Mouse (Mus musculus) layer of hippocampus, adult 9-11 months (tissue): ENCODE results near the gene Jmjd8.

Experiments
- DNase-seq: peaks from one replicate; pipeline ENCODE4 v3.0.0; 2022

Jmjd8 gene

DNA sequence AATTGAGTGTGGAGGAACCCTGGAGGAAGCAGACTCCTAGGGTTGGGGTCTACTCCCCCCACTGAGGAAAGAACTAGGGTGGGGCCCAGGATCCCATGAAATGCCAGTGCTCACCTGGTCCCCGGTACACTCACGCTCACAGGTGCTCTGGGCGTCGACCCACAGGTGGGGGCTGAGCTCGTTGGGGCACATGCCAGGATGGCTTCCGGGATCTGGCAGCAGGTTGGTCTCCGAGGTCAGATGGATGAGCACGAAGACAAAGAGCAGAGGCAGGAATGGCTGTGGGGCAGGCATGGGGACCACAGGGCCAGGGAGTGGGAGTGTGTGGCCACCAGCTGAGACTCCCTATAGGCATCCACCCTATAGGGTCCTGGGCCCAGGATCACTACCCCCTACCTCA is 51.1 kb downstream of the Jmjd8 start:
- DNase-seq: no peak

DNA sequence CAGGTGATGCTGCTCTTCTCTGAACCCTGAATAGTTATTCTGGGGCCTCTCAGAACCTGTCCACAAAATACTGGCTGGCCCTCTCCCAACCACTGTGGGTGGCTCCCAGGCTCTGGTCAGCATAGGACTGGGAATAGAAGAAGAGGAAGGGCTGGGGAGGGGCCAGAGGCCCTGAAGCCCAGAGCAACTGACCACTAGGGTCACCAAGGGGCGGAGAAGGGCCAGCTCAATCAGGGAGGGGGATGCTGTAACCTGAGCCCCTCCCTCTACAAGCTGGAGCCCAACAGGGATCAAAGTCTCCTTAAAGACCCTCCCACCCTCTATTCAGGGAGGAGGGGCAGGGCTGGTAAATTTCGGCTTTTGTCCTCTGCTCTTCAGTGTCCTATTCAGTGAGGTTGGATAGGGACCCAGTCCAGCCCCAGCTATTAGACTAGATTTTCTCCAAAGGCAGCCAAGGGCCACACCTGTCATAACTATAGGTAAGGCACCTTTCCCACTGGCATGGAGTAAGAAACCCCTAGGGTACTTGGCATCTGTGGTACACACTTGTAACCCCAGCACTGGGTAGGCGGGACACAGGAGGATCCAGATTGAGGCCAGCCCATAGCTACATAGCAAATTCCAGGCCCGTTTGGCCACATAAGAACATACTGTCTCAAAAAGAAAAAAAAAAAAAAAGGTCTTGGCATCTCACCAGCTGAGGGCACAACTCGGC is 51.7 kb downstream of the Jmjd8 start, which contains the start of gene Wfikkn1:
Gene Wfikkn1 (minus strand): TSS at position 663 of the 715 bp plus-strand sequence.
- DNase-seq: no peak

DNA sequence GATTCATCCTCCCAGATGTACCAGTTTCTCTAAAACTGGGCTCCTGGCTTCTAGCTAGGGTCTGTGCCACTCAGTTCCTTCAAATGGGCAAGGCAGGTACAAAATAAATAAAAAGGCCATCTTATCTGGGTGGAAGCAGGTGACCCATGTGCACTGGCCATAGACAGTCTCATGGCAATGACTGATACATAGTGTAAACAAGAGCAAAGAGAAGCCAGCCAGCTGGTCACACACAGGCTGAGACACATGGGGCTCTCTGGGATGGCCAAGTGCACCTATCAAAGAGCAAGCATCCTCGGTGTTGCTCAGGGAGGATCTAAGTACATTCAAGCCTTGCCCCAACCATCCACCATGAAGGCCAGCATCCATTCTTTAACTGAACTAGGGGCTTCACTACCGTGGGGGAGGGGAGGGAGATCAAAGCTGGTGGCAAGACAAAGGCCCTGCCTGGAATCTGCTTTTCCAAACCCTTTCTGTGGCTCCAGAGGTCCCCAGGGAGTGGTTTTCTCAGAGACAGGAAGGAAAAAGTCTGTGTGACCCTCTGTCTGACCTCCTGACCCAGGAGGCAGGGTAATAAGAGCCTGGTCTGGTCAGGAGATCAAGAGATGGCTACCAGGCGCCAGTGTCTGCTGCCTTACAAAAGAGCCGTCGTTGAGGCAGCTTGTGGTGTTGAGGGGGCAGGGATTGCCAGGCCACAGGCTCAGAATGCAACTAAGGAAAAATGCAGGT is 52.4 kb downstream of the Jmjd8 start:
- DNase-seq: no peak
